Mouse (Mus musculus) hindbrain, embryonic 10.5 days (tissue): ENCODE data around the gene Olfr1392. TPM values are rescaled to one million over a fixed set of nuclear protein-coding genes. Genes with fewer than 3 reads are reported as not detected.
A peak's percentile ranks its signal among the peaks of the same experiment; 100 is the strongest.

ENCODE experiments used
- DNase-seq: peaks from one replicate; pipeline ENCODE4 v3.0.0-alpha.2; 2017; ENCODE audit warnings: low spot score
- H3K27ac ChIP-seq: fragments of 300-500 bp; sonication (generic); 2 replicates; pipeline ENCODE4 v1.5.1; 2016; ENCODE audit warnings: mild to moderate bottlenecking, moderate library complexity
- H3K27me3 ChIP-seq: fragments of 300-500 bp; sonication (generic); 2 replicates; pipeline ENCODE4 v1.6.1; 2016; ENCODE audit warnings: mild to moderate bottlenecking; ENCODE audit not compliant: poor library complexity, insufficient read depth, severe bottlenecking
- H3K36me3 ChIP-seq: fragments of 300-500 bp; sonication (generic); 2 replicates; pipeline ENCODE4 v1.6.1; 2016; ENCODE audit warnings: mild to moderate bottlenecking, moderate library complexity
- H3K4me1 ChIP-seq: fragments of 300-500 bp; sonication (generic); replicated peaks from 2 replicates; pipeline ENCODE4 v1.6.1; 2016; ENCODE audit warnings: mild to moderate bottlenecking
- H3K4me3 ChIP-seq: fragments of 300-500 bp; sonication (generic); 2 replicates; pipeline ENCODE4 v1.5.1; 2016; ENCODE audit warnings: mild to moderate bottlenecking, moderate library complexity
- H3K9me3 ChIP-seq: fragments of 300-500 bp; sonication (generic); 2 replicates; pipeline ENCODE4 v1.6.1; 2016; ENCODE audit warnings: mild to moderate bottlenecking, moderate library complexity
- WGBS: fragments of 180-500 bp; shearing (Covaris S2); methylation state at CpG from one replicate; pipeline ENCODE4 v1.1.7; 2016; 5-methylcytosine and 5-hydroxymethylcytosine counted together
- polyA plus RNA-seq: library from polyadenylated mRNA; unstranded; fragments of >200 nt; fragmentation: Nextera tagmentation; extraction: Ambion mirVana; gene quantifications from 2 replicates; pipeline ENCODE4 v1.2.1, GENCODE M21; 2016

Olfr1392 gene
- polyA plus RNA-seq, 1 experiment from 2014 or later = 0.10 TPM

DNA sequence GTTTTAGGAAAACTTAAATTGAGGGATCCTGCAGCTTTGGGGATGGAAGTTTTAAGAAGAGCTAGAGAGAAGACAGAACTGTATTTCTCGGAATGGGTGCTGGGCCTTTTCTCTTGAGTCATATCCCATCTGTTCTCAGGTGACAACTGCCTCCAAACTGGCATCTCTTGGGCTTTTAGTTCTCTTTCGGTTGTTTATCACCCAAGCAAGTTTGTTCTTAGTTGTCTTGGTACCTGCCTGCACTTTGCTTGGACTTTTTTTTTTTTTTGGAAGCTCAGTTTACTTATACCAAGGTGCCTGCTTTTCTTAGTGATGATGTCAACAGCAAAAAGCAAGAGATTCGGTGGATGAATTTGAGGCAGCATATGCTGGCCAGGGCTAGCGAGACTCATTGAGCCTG, 38.6 kb upstream of the Olfr1392 start:
- 89% methylated on average over 4 of the region's 4 CpGs for WGBS
- Histone ChIP-seq H3K4me1 (peaks cover 66% of the 10 kb centered on the region), H3K27me3 (no peaks in the 10 kb centered on the region), H3K9me3 (no peaks in the 10 kb centered on the region), H3K4me3 (no peak overlapping the region), H3K36me3 (no peaks in the 10 kb centered on the region), H3K27ac (no peak overlapping the region)
- no peak for DNase-seq

DNA sequence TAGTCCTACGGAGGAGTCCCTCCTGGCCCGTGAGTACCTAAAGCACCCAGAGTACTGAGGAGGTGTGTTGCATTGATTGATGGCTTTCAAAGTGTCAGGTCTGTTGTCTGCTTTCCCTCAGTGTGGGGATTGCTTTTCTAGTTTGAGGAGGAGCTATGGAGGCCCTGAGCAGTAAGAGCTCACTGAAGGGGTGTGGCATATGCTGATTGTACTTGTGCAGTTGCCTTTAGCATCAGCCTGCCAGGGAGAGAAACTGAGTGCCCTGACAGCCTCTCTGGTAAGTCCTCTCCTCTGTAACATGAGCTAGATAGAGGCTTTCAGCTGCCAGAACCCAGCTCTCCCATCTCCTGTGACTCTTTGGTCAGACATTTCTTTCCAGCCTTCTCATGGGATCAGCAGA, 37.8 kb upstream of the Olfr1392 start:
- DNase-seq = no peak
- Histone ChIP-seq H3K4me1 (peaks cover 73% of the 10 kb centered on the region), H3K36me3 (peaks cover 5% of the 10 kb centered on the region; the same call in 1 of the 2 replicates), H3K4me3 (no peak overlapping the region), H3K27me3 (no peaks in the 10 kb centered on the region), H3K27ac (no peak overlapping the region), H3K9me3 (no peaks in the 10 kb centered on the region)
- 67% methylated on average over 2 of the region's 2 CpGs for WGBS

DNA sequence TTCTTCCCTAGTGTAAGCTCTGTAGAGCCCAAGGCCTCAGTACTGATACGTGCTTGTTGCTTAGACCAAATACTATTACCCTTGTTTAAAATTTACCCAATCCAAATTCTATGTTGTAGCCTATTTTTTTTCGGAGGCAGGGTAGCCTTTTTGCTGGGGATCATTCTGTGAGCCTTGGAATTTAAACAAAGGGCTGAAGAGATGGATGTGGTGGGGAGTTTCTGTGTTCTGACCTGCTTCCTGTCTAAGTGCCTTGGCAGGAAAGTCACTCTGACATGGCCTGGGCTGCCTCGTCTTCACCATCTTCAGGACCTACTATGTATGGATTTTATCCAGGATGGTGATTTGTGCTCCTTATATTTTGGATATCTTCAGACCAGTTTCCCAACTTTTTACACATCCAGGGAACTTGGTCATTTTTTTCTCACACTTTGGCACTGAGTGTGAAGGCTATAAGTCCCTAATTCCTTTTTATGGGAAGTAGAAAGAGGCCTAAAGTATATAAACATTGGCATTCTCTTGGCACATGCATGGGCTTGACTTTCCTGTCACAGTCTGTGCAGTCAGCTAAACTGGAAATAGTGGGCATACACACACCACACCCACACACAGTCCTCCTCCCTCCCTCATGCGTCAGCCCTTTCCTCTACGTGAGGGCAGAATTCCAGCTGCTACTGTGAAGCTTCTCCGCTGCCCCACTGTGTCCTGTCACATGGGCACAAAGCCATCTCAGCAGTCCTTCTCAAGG, 36.7 kb upstream of the Olfr1392 start:
- no peak for DNase-seq
- 61% methylated on average over 6 of the region's 6 CpGs for WGBS
- peaks cover 13% of the 10 kb centered on the region for H3K36me3 ChIP-seq
- peaks cover 67% of the 10 kb centered on the region for H3K4me1 ChIP-seq
- H3K27ac ChIP-seq = no peak overlapping the region
- no peaks in the 10 kb centered on the region for H3K9me3 ChIP-seq
- no peak overlapping the region for H3K4me3 ChIP-seq
- H3K27me3 ChIP-seq = no peaks in the 10 kb centered on the region

DNA sequence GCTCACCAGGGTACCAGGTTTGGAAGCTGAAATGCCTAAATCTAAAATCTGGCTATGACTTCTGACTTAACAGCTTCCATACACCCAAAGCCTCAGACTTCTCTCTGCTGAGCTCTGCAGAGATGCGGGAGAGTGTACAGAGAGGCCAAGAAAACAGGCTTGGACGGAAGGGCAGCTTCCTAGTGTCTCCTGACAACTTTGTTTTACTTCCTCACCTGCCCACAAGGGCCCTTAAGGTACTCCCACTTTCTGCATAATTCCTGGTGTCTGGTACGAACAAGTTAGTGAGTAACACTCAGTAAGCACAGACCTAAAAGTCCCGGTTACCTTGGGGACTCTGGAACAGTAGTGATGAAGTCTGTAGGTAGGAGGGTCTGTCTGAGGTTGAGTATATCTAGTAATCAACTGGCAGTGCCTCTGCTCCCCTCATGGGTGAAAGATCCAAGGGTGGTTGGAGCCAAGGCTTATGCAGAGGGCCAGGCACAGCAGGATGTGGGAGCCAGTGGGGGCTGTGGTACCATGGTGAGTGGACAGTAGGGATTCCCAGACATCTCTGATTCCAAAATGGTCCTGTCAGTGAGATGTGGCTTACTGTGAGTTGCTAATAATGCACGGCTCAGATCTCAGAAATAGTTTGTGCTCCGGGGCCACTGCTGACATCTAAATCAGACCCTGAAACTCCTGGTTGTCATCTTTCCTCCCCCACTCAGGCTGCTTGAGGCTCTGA, 35.9 kb upstream of the Olfr1392 start:
- Histone ChIP-seq H3K4me3 (no peak overlapping the region), H3K9me3 (no peaks in the 10 kb centered on the region), H3K4me1 (peaks cover 66% of the 10 kb centered on the region), H3K27me3 (no peaks in the 10 kb centered on the region), H3K36me3 (peaks cover 20% of the 10 kb centered on the region), H3K27ac (no peak overlapping the region)
- 59% methylated on average over 6 of the region's 6 CpGs for WGBS
- no peak for DNase-seq

DNA sequence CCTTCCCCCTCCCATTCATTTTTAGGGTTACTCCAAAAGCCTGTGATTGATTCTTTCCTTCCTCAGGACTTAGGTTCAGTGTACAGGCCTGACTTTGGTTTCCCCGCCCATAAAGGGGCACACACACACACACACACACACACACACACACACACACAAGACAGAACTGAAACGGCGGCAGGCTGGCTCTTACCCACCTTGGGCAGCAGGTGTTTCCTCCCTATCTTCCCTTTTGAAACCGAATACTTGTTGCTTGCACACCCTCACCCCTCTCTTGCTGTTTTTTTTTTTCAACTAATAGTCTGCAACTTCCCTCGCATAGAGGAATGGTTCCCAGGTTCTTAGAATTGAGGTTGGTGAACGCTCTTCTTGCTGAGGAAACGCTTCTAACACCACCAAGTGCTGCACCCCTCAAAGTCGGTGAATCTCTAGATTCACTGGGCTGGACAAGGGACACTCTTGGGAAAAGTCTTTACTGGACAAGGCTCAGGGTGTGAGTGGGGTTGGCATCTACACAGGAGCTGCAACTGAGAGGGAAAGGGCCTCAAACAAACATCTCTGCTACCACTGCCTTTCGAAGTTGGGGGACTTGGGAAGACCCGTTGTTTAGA, 35.2 kb upstream of the Olfr1392 start:
- H3K4me1 ChIP-seq = peaks cover 58% of the 10 kb centered on the region
- H3K27me3 ChIP-seq = no peaks in the 10 kb centered on the region
- H3K4me3 ChIP-seq = peak overlapping the region; percentile 83
- H3K36me3 ChIP-seq = peaks cover 28% of the 10 kb centered on the region
- no peak for DNase-seq
- H3K9me3 ChIP-seq = no peaks in the 10 kb centered on the region
- WGBS = 38% methylated on average over 10 of the region's 10 CpGs
- peak overlapping the region; percentile 96 for H3K27ac ChIP-seq

DNA sequence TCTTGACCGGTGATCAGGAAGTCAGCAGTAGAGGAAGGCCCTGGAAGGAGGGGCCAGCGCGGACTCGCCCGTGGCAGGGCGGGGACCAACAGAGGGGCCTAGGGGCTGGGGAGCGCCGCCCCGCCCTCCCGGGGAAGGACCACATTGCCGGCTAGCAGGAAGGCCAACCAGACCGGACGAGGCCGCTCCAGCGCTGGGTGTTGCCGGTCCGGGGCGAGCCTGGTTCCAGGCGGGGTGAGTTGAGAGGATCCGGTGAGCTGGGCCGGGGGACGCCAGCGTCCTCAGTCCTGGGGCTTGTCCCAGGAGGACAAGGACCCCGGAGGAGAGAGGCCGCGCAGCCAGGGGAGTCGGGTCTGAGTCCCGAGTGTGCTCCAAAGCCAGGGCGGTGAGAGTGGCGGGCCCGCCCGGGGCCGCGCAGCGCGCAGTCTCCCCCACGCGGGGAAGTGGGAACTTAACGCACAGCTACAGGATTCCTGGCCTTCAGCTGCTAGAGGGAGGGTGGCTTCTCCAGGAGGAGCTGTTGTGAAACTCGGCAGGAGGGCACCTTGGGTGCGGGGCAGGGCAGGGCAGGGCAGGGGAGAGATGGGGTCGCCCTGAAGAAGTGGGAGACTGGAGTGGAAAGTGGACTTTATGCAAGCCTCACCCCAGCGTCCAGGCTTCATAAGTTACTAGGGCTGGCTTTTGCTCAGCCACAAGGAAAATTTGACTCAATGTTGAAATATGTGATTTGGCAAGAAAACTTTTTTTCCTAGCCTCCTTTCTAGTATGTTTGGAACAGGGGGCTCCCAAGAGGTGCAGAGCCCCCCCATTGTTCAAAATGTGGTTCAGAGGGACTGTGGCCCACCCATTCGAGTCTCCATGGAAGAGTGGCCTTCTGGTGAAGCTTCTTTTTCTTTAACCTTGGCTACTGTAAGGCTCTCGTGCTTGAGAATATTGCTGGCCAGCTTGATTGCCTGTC, 34.4 kb upstream of the Olfr1392 start:
- 3% methylated on average over 45 of the region's 45 CpGs for WGBS
- peaks cover 32% of the 10 kb centered on the region for H3K36me3 ChIP-seq
- DNase-seq = peak; percentile 86
- peak overlapping the region; percentile 96 for H3K27ac ChIP-seq
- peaks cover 50% of the 10 kb centered on the region for H3K4me1 ChIP-seq
- H3K4me3 ChIP-seq = peak overlapping the region; percentile 83
- H3K9me3 ChIP-seq = no peaks in the 10 kb centered on the region
- H3K27me3 ChIP-seq = no peaks in the 10 kb centered on the region

DNA sequence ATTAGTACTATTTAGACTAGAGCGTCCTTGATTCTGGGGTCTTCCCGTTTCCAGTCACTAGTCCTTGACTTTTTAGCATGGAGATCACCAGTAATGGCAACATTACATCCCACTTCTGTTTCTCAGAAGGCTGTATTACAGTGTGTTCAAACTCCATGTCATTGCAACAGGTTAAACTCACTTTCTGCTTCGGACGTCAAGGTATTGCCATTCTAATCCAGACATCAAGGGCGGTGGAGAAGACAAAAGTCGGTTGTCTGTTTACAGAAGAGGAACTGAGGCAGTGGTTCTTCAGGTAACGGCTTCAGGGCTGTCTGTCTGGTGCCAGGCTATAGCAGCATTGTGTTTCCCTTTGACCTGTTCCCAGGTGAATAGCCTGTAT, 33.7 kb upstream of the Olfr1392 start:
- H3K4me3 ChIP-seq = peak overlapping the region; percentile 83
- WGBS = 82% methylated on average over 7 of the region's 7 CpGs
- no peaks in the 10 kb centered on the region for H3K27me3 ChIP-seq
- H3K36me3 ChIP-seq = peaks cover 35% of the 10 kb centered on the region
- H3K9me3 ChIP-seq = no peaks in the 10 kb centered on the region
- peaks cover 47% of the 10 kb centered on the region for H3K4me1 ChIP-seq
- no peak overlapping the region for H3K27ac ChIP-seq
- DNase-seq = no peak

DNA sequence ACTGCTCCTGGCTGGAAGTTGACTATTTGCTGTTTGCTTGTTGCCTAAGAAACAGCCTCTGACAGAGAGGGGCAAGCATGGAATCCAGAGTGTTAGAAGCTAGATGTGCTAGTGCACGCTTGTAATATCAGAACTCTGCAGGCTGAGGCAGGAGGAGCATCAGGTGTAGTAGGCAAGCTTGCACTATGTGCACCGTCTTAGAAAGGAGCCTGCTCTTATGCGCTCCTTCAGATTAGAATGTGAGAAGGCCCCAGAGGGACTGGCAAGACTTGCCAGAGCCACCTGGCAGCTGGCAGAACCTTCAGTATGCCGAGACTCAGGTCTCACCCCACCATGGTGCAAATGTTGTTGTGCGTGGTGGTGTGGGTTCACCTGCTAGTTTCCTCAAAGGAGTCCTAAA, 33.0 kb upstream of the Olfr1392 start:
- H3K36me3 ChIP-seq = peaks cover 41% of the 10 kb centered on the region
- no peak for DNase-seq
- no peak overlapping the region for H3K27ac ChIP-seq
- H3K4me3 ChIP-seq = no peak overlapping the region
- H3K27me3 ChIP-seq = no peaks in the 10 kb centered on the region
- 92% methylated on average over 5 of the region's 5 CpGs for WGBS
- no peaks in the 10 kb centered on the region for H3K9me3 ChIP-seq
- H3K4me1 ChIP-seq = peaks cover 42% of the 10 kb centered on the region

DNA sequence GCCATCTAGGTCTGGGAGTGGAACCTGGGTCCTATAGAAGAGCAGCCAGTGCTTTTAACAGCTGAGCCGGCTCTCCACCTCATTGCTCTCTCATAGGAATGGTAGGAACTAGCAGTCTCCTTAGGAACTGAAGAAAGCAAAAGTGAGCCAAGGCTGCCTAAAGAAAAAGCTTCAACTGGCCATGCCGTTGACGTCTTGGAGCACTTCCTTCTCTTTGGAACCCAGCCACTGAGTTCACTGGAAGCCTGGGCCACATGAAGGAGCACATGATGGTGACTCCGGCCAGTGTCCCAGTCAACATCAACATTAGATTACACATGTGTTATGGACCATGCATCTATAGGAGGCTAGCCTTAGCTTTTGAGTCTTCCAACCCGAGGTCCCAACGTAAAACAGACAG, 32.0 kb upstream of the Olfr1392 start:
- peaks cover 46% of the 10 kb centered on the region for H3K36me3 ChIP-seq

DNA sequence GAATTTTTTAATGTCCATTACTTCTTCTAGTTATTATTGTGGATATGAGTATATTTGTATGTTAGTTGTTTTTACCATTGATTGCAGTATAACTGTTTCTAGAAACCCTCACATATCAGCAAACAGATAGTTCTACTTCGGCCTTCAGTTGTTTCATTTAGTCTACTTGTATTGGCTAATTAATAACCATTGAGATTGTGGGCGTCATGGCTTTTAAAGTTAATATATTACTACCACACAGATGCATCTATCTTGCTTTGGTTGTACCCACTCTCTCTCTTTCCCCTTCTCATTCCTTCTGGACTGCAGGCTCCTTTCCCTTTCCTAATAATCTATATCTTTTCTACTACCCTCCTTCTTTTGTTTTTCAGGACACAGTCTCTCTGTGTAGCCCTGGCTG, 25.8 kb upstream of the Olfr1392 start:
- Histone ChIP-seq H3K27ac (no peak overlapping the region), H3K9me3 (no peaks in the 10 kb centered on the region), H3K36me3 (peaks cover 64% of the 10 kb centered on the region), H3K4me1 (no peaks in the 10 kb centered on the region), H3K27me3 (no peaks in the 10 kb centered on the region), H3K4me3 (no peak overlapping the region)
- DNase-seq = no peak
- WGBS = 92% methylated on average over 2 of the region's 2 CpGs

More for the DNA sequence above, 32.0 kb upstream of the Olfr1392 start:
- Histone ChIP-seq H3K4me3 (no peak overlapping the region), H3K27ac (no peak overlapping the region), H3K9me3 (no peaks in the 10 kb centered on the region), H3K27me3 (no peaks in the 10 kb centered on the region), H3K4me1 (peaks cover 36% of the 10 kb centered on the region)
- no peak for DNase-seq
- WGBS = 95% methylated on average over 6 of the region's 6 CpGs

DNA sequence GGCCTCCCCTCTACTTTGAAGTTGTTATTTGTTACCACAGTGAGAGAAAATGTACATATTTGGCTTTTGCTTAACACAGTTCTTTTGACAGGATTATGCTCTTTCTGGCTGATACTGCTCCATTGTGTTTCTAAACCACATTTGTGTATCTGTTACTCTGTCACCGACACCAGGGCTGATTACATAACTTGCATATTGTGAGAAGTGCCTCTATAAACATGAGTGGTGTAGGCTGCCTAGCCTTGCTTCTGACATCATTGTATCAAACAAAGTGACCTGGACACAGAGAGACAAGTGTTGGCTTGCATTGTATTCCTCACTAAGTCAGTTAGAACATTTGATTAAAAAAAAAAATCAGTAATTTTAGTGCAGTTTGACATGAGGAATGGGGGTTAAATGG, 25.3 kb upstream of the Olfr1392 start:
- Histone ChIP-seq H3K4me3 (no peak overlapping the region), H3K27ac (no peak overlapping the region), H3K36me3 (peaks cover 63% of the 10 kb centered on the region), H3K27me3 (no peaks in the 10 kb centered on the region), H3K4me1 (no peaks in the 10 kb centered on the region), H3K9me3 (no peaks in the 10 kb centered on the region)
- 89% methylated on average over 1 of the region's 1 CpGs for WGBS
- DNase-seq = no peak

DNA sequence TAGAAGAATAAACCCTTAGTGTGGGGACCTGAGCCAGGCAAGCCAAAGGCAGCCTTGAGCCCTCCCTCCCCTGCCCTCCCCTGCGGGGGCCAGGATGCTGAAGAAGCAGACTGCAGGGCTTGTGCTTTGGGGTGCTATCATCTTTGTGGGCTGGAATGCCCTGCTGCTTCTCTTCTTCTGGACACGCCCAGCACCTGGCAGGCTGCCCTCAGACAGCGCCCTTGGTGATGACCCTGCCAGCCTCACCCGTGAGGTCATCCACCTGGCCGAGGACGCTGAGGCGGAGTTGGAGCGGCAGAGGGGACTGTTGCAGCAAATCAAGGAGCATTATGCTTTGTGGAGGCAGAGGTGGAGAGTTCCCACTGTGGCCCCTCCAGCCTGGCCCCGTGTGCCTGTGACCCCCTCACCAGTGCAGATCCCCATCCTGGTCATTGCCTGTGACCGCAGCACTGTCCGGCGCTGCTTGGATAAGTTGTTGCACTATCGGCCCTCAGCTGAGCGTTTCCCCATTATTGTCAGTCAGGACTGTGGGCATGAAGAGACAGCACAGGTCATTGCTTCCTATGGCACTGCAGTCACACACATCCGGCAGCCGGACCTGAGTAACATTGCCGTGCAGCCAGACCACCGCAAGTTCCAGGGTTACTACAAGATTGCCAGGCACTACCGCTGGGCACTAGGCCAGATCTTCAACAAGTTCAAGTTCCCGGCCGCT, 24.3 kb upstream of the Olfr1392 start:
- Histone ChIP-seq H3K4me1 (no peaks in the 10 kb centered on the region), H3K36me3 (peaks cover 59% of the 10 kb centered on the region), H3K27ac (no peak overlapping the region), H3K27me3 (no peaks in the 10 kb centered on the region), H3K9me3 (no peaks in the 10 kb centered on the region), H3K4me3 (no peak overlapping the region)
- WGBS = 95% methylated on average over 21 of the region's 21 CpGs
- DNase-seq = no peak
